Mouse (Mus musculus): ENCODE results near the gene Tmem205. TPM values are rescaled to one million over a fixed set of nuclear protein-coding genes. Genes with fewer than 3 reads are reported as not detected.

The Tmem205 gene
- polyA plus RNA-seq (2012; fragmentation: generic; extraction: Trizol): 100 to 1,000 TPM in 1 of 2 experiments, 10 to 100 TPM in 1; 68.4 to 138 TPM

DNA sequence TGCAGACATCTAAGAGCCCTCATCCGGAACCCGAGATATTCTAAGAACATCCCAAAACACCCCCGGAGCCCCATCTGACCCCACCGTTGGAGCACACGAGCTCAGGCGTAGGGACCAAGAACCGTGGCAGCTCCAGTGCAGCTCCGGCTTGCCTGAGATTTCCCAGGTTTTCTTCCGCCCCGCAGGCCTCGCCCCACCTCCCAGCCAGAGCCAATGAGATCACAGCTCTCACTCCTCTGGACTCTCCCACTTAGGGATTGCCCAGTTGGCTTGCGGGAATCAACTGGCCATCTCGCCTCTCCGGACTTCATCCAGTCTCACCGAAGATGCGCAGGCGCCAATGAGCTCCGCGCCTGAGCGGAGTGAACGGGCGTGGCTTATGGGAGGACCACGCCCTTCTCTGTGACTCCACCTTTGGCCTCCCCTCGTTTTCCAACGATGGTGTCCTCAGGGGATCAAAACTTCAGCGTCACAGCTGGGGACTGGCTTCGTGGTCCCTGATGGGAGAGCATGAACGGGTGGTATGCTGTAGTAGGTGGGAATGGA, at the start of gene Tmem205, which contains the start of gene Ccdc159:
Tmem205 (minus strand) TSS at position 349 of the 546 bp plus-strand sequence.
Ccdc159 (plus strand) TSS at position 264 of the 546 bp plus-strand sequence.

DNA sequence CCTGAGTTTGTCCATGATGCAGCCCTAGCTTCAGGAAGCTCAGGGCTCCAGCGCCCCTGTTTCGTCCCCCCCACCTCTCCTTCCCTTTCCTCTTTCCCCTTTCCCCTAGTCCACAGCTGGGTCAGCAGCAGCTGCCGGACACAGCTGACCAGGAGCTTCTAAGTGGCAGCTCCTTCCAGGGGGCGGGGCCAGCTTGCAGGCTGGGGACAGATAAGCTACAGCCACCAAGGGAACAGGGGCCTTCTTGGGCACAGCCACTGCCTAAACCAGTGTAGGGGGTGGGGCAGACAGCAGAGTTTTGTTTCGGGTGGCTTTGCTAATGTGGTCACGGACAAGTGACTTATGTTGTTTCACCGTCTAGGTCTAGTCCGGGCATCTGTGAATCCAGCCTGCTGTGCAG, 36.1 kb upstream of the Tmem205 start, which contains the start of gene Epor:
Epor (minus strand) TSS at position 90 of the 400 bp plus-strand sequence.

DNA sequence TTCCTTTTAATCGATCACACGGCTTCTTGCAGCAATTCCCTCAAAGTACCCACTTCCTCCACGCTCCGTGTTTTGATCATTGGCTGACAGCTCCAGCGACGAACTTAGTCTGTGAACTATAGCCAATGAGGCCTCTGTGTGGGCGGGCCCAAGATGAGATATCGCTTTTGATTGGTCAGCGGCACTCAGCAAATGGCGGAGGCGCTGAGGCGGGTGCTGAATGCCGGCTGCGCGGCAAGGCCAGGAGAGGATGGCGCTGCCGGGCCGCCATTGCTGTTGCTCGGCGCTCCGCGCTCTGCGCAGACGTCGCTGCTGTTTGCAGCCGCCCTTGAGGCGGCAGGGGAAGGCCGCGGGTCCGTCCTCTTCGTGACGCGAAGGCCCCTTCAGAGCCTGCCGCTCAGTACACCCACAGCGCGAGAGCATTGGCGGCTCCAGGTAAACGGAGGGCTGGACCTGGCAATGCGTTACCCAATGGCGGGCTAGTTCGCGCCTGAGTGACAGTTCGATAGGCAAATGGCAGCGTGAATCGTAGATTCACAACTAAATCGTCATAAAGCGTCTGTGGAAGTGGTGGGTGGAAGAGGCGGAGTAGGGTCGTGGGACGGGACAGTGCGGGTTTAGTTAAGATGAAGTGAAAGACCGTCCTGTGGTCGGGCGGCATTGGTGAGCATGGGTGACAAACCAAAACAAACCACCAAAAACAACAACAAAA, 28.4 kb upstream of the Tmem205 start, which contains the start of gene Swsap1:
Swsap1 (plus strand) TSS at position 186 of the 712 bp plus-strand sequence.

DNA sequence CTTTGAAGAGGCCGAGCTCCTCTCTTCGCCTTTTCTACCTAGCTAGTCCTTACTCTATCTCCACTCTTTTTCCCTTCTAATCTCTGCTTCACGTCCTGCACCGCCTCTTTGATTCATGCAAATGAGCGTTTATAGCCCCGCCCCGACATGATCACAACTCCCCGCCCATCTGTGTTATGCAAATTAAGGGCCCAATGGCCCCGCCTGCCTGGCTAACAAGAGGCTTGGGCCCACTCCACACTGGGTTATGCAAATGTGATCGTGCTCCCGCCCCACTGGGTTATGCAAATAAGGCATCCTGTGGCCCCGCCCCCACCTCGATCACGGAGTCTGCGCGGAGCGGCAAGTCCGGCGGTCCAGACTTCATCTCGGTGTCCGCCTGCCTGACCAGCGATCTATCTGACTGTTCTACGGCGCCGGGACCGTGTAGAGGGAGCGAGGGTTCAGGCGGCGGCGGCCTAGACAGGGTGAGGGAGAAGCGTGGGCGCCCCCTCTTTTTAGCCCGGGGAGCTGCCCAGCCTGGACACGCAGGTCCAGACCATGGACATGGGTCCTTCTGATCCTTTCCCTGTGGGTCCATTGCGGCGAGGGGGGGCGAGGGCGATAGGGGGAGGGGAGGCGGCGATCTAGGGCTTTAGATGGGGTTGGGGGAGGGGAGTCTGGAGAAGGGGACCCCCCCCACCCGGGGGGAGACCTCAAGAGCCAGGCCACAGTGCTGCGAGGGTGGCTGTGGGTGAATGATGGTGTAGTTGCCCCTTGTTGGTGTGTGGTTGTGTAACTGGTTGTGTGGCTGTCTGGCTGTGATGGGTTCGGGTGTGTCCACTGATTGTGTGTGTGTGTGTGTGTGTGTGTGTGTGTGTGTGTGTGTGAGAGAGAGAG, 9.6 kb upstream of the Tmem205 start, which contains the start of gene Plppr2:
Plppr2 (plus strand) TSS at position 342 of the 879 bp plus-strand sequence.

DNA sequence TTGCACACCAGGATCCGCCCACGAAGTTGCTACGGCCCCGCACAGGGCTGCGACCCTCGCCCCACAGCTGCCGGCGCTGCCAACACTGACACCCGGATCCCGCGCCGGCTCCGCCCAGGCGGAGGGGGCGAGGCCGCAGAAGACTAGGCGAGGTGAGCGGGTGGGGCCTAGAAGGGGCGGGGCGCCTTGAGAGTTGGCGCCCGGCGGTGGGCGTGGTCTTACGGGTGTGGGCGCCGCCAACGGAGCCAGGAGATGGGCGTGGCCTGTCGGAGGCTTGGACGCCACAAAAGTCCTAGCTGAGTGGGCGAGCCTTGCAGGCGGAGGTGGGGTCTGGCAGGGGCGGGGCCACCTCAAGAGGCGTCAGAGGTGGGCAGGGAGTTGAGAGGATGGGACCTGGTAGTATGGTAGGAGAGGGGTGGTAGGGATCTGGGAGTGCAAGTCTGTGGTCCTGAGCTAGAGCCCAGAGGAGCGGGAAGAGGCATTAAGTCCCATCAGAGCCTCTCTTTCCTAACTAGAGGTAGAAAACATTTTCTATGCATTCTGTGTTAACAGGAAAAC, 9.2 kb downstream of the Tmem205 start, which contains the start of gene Rab3d:
Rab3d (minus strand) TSS at position 158 of the 558 bp plus-strand sequence.

Other genes starting within 250 kb of the Tmem205 start
- 10 to 100 TPM; 24.4 to 32.6 TPM for gene Ldlr, start 204.1 kb downstream of the Tmem205 start, polyA plus RNA-seq (2012; fragmentation: generic; extraction: Trizol)
- gene Spc24, start 167.3 kb downstream of the Tmem205 start, polyA plus RNA-seq (2012; fragmentation: generic; extraction: Trizol): 10 to 100 TPM; 66.5 to 79.4 TPM
- gene Kank2, start 128.8 kb downstream of the Tmem205 start, polyA plus RNA-seq (2012; fragmentation: generic; extraction: Trizol): 10 to 100 TPM; 13.4 to 57.5 TPM
- gene Angptl8, start 92.0 kb downstream of the Tmem205 start, polyA plus RNA-seq (2012; fragmentation: generic; extraction: Trizol): not detected
- 10 to 100 TPM in 1 of 2 experiments, 1 to 10 TPM in 1; 2.3 to 10.7 TPM for gene Dock6, start 74.9 kb downstream of the Tmem205 start, polyA plus RNA-seq (2012; fragmentation: generic; extraction: Trizol)
- gene Rab3d, start 9.4 kb downstream of the Tmem205 start, polyA plus RNA-seq (2012; fragmentation: generic; extraction: Trizol): 10 to 100 TPM in 1 of 2 experiments, 1 to 10 TPM in 1; 2.4 to 10.6 TPM
- 1 to 10 TPM; 2.1 to 6.2 TPM for gene Ccdc159, start 85 bp downstream of the Tmem205 start, polyA plus RNA-seq (2012; fragmentation: generic; extraction: Trizol)
- 10 to 100 TPM; 10.1 to 21.5 TPM for gene Plppr2, start 9.5 kb upstream of the Tmem205 start, polyA plus RNA-seq (2012; fragmentation: generic; extraction: Trizol)
- 1 to 10 TPM; 6.5 to 8.7 TPM for gene Swsap1, start 28.2 kb upstream of the Tmem205 start, polyA plus RNA-seq (2012; fragmentation: generic; extraction: Trizol)
- under 1 TPM; 0.04 to 0.52 TPM for gene Epor, start 36.0 kb upstream of the Tmem205 start, polyA plus RNA-seq (2012; fragmentation: generic; extraction: Trizol)
- 10 to 100 TPM in 1 of 2 experiments, 1 to 10 TPM in 1; 4.1 to 10.4 TPM for gene Rgl3, start 61.9 kb upstream of the Tmem205 start, polyA plus RNA-seq (2012; fragmentation: generic; extraction: Trizol)
- 1 to 10 TPM in 1 of 2 experiments, under 1 TPM in 1; 0.64 to 1.9 TPM for gene Ccdc151, start 75.1 kb upstream of the Tmem205 start, polyA plus RNA-seq (2012; fragmentation: generic; extraction: Trizol)
- 100 to 1,000 TPM; 110 to 200 TPM for gene Prkcsh, start 75.2 kb upstream of the Tmem205 start, polyA plus RNA-seq (2012; fragmentation: generic; extraction: Trizol)
- under 1 TPM in 1 of 2 experiments, not detected in 1; 0.05 TPM for gene Elavl3, start 124.5 kb upstream of the Tmem205 start, polyA plus RNA-seq (2012; fragmentation: generic; extraction: Trizol)
- not detected for gene Gm49318, start 143.7 kb upstream of the Tmem205 start, polyA plus RNA-seq (2012; fragmentation: generic; extraction: Trizol)
- 10 to 100 TPM in 1 of 2 experiments, 1 to 10 TPM in 1; 4.2 to 10.3 TPM for gene Zfp653, start 143.8 kb upstream of the Tmem205 start, polyA plus RNA-seq (2012; fragmentation: generic; extraction: Trizol)
- gene Ecsit, start 157.9 kb upstream of the Tmem205 start, polyA plus RNA-seq (2012; fragmentation: generic; extraction: Trizol): 10 to 100 TPM; 15.6 to 33.1 TPM
- gene Cnn1, start 171.7 kb upstream of the Tmem205 start, polyA plus RNA-seq (2012; fragmentation: generic; extraction: Trizol): under 1 TPM; 0.05 to 0.18 TPM
- 100 to 1,000 TPM; 183 to 259 TPM for gene Elof1, start 189.6 kb upstream of the Tmem205 start, polyA plus RNA-seq (2012; fragmentation: generic; extraction: Trizol)
- gene Acp5, start 208.2 kb upstream of the Tmem205 start, polyA plus RNA-seq (2012; fragmentation: generic; extraction: Trizol): not detected
- gene Pigyl, start 229.3 kb upstream of the Tmem205 start, polyA plus RNA-seq (2012; fragmentation: generic; extraction: Trizol): 10 to 100 TPM; 51.2 to 91.4 TPM

Data from C3H10T1/2 (cell line).